Mouse (Mus musculus): ENCODE measurements at regions not wholly inside any gene's neighbourhood (a gene's known extent, or its start where the extent isn't known, plus 50 kb on each side); places are given as distances from the start of the nearest gene placed in this dataset. TPM values are rescaled to one million over a fixed set of nuclear protein-coding genes. Genes with fewer than 3 reads are reported as not detected.
"Not testable (repeated sequence)": the region's sequence is repeated elsewhere in the genome, so short reads cannot be mapped to it uniquely, and the experiment has no call there.

GRCm38 (mm10) chr19:17997561-17997960 lies 160.1 kb upstream of the Pcsk5 start:
- 91% methylated on average over 3 of the region's 3 CpGs for WGBS
- Histone ChIP-seq H3K36me3 (replicated peaks) (no peaks in the 10 kb centered on the region), H3K27ac (replicated peaks) (no peak overlapping the region), H3K4me1 (no peaks in the 10 kb centered on the region), H3K27me3 (replicated peaks; ENCODE audit: low read depth, poor library complexity, severe bottlenecking) (no peaks in the 10 kb centered on the region), H3K4me3 (no peak overlapping the region), H3K9me3 (0 out of 2 replicates have a peak, but pooled peaks cover 2% of the 10 kb centered on the region)
- no peak for DNase-seq (ENCODE audit: low spot score)

GRCm38 (mm10) chr19:17983416-17983815 lies 146.0 kb upstream of the Pcsk5 start:
- Histone ChIP-seq H3K9me3 (no peaks in the 10 kb centered on the region), H3K27me3 (replicated peaks; ENCODE audit: low read depth, poor library complexity, severe bottlenecking) (no peaks in the 10 kb centered on the region), H3K4me3 (no peak overlapping the region), H3K4me1 (no peaks in the 10 kb centered on the region), H3K36me3 (replicated peaks) (no peaks in the 10 kb centered on the region), H3K27ac (replicated peaks) (no peak overlapping the region)
- DNase-seq (ENCODE audit: low spot score): no peak
- 91% methylated on average over 1 of the region's 1 CpGs for WGBS

- no peaks in the 10 kb centered on the region for H3K4me1 ChIP-seq
- WGBS: 85% methylated on average over 1 of the region's 1 CpGs
- H3K27me3 ChIP-seq (replicated peaks; ENCODE audit: low read depth, poor library complexity, severe bottlenecking): no peaks in the 10 kb centered on the region
- H3K27ac ChIP-seq (replicated peaks): no peak overlapping the region
- H3K9me3 ChIP-seq: no peaks in the 10 kb centered on the region
- DNase-seq (ENCODE audit: low spot score): no peak
- no peak overlapping the region for H3K4me3 ChIP-seq
- no peaks in the 10 kb centered on the region for H3K36me3 ChIP-seq (replicated peaks)
Observed at GRCm38 (mm10) chr19:17965566-17965965, 128.1 kb upstream of the Pcsk5 start.

GRCm38 (mm10) chr19:17958440-17958839 lies 121.0 kb upstream of the Pcsk5 start:
- Histone ChIP-seq H3K9me3 (no peaks in the 10 kb centered on the region), H3K4me3 (no peak overlapping the region), H3K4me1 (no peaks in the 10 kb centered on the region), H3K27me3 (replicated peaks; ENCODE audit: low read depth, poor library complexity, severe bottlenecking) (no peaks in the 10 kb centered on the region), H3K27ac (replicated peaks) (no peak overlapping the region), H3K36me3 (replicated peaks) (no peaks in the 10 kb centered on the region)
- no peak for DNase-seq (ENCODE audit: low spot score)

GRCm38 (mm10) chr19:17932665-17933064 lies 95.2 kb upstream of the Pcsk5 start:
- no peaks in the 10 kb centered on the region for H3K9me3 ChIP-seq
- no peak for DNase-seq (ENCODE audit: low spot score)
- H3K4me3 ChIP-seq: no peak overlapping the region
- H3K27me3 ChIP-seq (replicated peaks; ENCODE audit: low read depth, poor library complexity, severe bottlenecking): no peaks in the 10 kb centered on the region
- H3K27ac ChIP-seq (replicated peaks): no peak overlapping the region
- WGBS: 75% methylated on average over 4 of the region's 4 CpGs
- no peaks in the 10 kb centered on the region for H3K36me3 ChIP-seq (replicated peaks)
- no peaks in the 10 kb centered on the region for H3K4me1 ChIP-seq

- WGBS: 91% methylated on average over 8 of the region's 8 CpGs
- not testable (repeated sequence) for H3K27ac ChIP-seq (replicated peaks); H3K4me3 ChIP-seq; H3K4me1 ChIP-seq; H3K9me3 ChIP-seq; H3K36me3 ChIP-seq (replicated peaks); H3K27me3 ChIP-seq (replicated peaks; ENCODE audit: low read depth, poor library complexity, severe bottlenecking); DNase-seq (ENCODE audit: low spot score)
Observed at GRCm38 (mm10) chr19:17927121-17927520, 89.7 kb upstream of the Pcsk5 start.

GRCm38 (mm10) chr19:17907579-17907978 lies 70.1 kb upstream of the Pcsk5 start:
- no peaks in the 10 kb centered on the region; the same call in 1 of the 2 replicates for H3K9me3 ChIP-seq
- no peak overlapping the region for H3K27ac ChIP-seq (replicated peaks)
- H3K4me3 ChIP-seq: no peak overlapping the region
- no peaks in the 10 kb centered on the region for H3K4me1 ChIP-seq
- H3K27me3 ChIP-seq (replicated peaks; ENCODE audit: low read depth, poor library complexity, severe bottlenecking): no peaks in the 10 kb centered on the region
- no peaks in the 10 kb centered on the region for H3K36me3 ChIP-seq (replicated peaks)
- WGBS: 66% methylated on average over 1 of the region's 1 CpGs
- no peak for DNase-seq (ENCODE audit: low spot score)

- H3K9me3 ChIP-seq: no peaks in the 10 kb centered on the region
- no peaks in the 10 kb centered on the region for H3K27me3 ChIP-seq (replicated peaks; ENCODE audit: low read depth, poor library complexity, severe bottlenecking)
- H3K27ac ChIP-seq (replicated peaks): no peak overlapping the region
- no peaks in the 10 kb centered on the region for H3K36me3 ChIP-seq (replicated peaks)
- DNase-seq (ENCODE audit: low spot score): no peak
- WGBS: 88% methylated on average over 3 of the region's 3 CpGs
- H3K4me3 ChIP-seq: no peak overlapping the region
- H3K4me1 ChIP-seq: no peaks in the 10 kb centered on the region
Observed at GRCm38 (mm10) chr19:17904120-17904519, 66.7 kb upstream of the Pcsk5 start.

- Histone ChIP-seq H3K27me3 (replicated peaks; ENCODE audit: low read depth, poor library complexity, severe bottlenecking) (no peaks in the 10 kb centered on the region), H3K27ac (replicated peaks) (no peak overlapping the region), H3K4me1 (no peaks in the 10 kb centered on the region), H3K36me3 (replicated peaks) (no peaks in the 10 kb centered on the region), H3K4me3 (no peak overlapping the region), H3K9me3 (no peaks in the 10 kb centered on the region)
- no peak for DNase-seq (ENCODE audit: low spot score)
Observed at GRCm38 (mm10) chr19:17892615-17893014, 55.2 kb upstream of the Pcsk5 start.

Small RNA genes in the stretch of these regions (microRNA-seq; reads per million reads assigned to microRNA genes)
- gene Gm23061: not detected

Measured in embryonic facial prominence, embryonic 10.5 days (tissue).